8 mouse cellular contexts compared by ENCODE assay signal in genomic region chr14:117882222-117882621, GRCm38 (mm10).
A peak's percentile ranks its signal among the peaks of the same experiment; 100 is the strongest.
DNase-seq lines count a peak whose midpoint lies in the region; ATAC-seq and TF ChIP-seq lines count a peak whose summit lies in the region.

No protein-coding gene starts in this region.

- ATAC-seq in neural tube, embryonic 15.5 days (ENCODE audit: low FRiP score) = no peak

- H3K27me3 ChIP-seq in neural tube, embryonic 15.5 days (replicated peaks) = no peaks in the 10 kb centered on the region

- H3K4me3 ChIP-seq in neural tube, embryonic 15.5 days (replicated peaks) = no peak overlapping the region

- TF ChIP-seq CTCF in brain, embryonic 14.5 days (IDR thresholded peaks at IDR 0.05; ENCODE audit: borderline replicate concordance, extremely low read depth, insufficient read depth, insufficient read length) = peak; percentile 84

- H3K9me3 ChIP-seq in neural tube, embryonic 15.5 days (replicated peaks) = no peaks in the 10 kb centered on the region

- no peaks in the 10 kb centered on the region for H3K36me3 ChIP-seq in neural tube, embryonic 15.5 days

- H3K4me1 ChIP-seq in neural tube, embryonic 15.5 days = no peaks in the 10 kb centered on the region

- H3K9ac ChIP-seq in neural tube, embryonic 15.5 days (replicated peaks) = no peak overlapping the region

- peak; percentile 9 to 24 for DNase-seq in cerebellum, adult 18-20 months
- no peak for DNase-seq in cerebellum, adult 8-10 months
- DNase-seq in neural tube, embryonic 10.5 days (ENCODE audit: extremely low spot score, low spot score) = peak; percentile 52
- DNase-seq in brain, embryonic 14.5 days (ENCODE audit: low read depth) = peak; percentile 73
- DNase-seq in frontal cortex, adult 2 months (ENCODE audit: extremely low spot score in 1 of 2, low spot score in 1 of 2) = peak; percentile 14 to 72
- DNase-seq in left cerebral cortex, postnatal 4 days = peak; percentile 36
- DNase-seq in right cerebral cortex, postnatal 4 days = peak; percentile 65

- 77% methylated on average over 3 of the region's 3 CpGs for WGBS in neural tube, embryonic 15.5 days

- intact Hi-C loops in left cerebral cortex, postnatal 4 days (cut with DNase I) = no loop called here

- no peak for TF ChIP-seq POLR2A in brain, embryonic 14.5 days (IDR thresholded peaks at IDR 0.05; ENCODE audit: borderline replicate concordance, extremely low read depth, insufficient read depth, insufficient read length, poor library complexity, severe bottlenecking)

- H3K4me2 ChIP-seq in neural tube, embryonic 15.5 days = no peak overlapping the region

- H3K27ac ChIP-seq in neural tube, embryonic 15.5 days (replicated peaks) = no peak overlapping the region
